Mouse (Mus musculus): ENCODE results near the gene Thra.
"Not testable (repeated sequence)": the region's sequence is repeated elsewhere in the genome, so short reads cannot be mapped to it uniquely, and the experiment has no call there.

Gene Thra

DNA sequence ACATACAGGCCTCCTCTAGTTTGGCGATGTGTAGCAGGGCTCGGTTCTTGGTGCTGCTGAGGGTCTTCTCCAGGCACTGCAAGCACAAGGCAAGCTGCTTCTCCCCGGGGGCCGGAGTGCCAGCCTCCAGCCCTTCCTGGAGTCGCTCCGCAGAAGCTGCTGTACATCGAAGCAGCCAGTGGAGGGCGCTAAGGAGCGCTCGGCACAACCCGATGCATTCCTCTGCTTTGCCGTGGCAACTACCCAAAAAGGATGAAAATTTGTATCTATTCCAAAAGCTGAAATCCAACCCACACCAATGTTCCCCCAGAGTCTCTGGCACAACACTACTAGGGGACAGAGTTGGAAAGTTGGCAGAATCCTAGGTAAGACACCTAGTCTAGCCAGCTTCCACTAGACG lies 22.5 kb upstream of the Thra start:
- no peak for DNase-seq (ENCODE audit: low read depth, low spot score)

DNA sequence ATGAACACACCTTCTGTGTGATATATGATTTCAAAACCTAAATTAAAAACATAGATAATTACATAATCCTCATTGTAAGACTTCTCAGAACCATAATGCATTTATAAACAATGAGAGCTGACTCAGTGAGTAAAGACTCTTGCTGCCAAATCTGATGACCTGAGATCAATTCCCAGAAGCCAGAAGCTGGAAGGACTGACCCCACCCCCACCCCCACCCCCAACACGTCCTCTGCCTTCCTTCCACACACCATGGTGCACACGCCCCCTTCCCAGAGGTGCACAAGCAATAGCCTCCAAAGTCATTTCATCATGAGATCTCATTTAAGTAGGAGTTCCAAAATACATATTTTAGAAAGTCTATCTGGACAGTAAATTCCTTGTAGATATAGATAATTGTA lies 19.7 kb upstream of the Thra start:
- DNase-seq (ENCODE audit: low read depth, low spot score) = no peak

DNA sequence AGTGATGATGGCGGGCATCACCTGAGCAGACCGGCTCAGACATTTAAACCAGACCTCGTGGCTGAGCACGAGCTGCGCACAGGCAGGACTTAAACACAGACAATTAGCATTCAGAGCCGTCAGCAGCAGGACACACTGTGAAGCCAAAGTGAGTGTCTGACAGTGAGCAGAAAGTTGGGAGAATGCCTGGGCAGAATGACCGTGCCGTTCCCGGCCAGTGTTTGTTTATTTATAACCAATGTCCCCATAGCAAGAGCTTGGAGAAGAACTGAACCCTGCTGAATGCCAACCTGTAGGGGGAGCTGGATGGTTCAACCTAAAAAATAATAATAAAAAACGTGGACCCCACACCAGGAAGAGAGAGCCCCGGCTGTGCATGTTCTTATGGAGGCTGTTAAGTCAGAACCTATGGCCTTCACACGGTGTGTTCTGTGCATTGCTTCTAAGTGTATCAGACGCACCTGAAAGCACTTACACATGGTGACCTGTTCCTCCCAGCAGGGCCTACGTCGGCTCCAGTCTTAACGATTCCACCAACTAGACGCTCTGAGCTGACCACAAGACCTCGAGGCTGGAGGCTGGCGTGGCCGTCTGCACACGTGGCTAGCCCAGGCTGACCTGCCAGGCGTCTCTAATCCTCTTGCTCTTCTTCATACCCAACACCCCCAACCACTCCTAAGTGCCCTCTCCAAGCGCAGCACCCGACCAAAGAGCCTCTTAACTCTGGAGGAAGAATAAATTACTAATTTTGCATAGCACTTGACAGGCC lies 18.8 kb upstream of the Thra start:
- DNase-seq (ENCODE audit: low read depth, low spot score) = peak; percentile 53

DNA sequence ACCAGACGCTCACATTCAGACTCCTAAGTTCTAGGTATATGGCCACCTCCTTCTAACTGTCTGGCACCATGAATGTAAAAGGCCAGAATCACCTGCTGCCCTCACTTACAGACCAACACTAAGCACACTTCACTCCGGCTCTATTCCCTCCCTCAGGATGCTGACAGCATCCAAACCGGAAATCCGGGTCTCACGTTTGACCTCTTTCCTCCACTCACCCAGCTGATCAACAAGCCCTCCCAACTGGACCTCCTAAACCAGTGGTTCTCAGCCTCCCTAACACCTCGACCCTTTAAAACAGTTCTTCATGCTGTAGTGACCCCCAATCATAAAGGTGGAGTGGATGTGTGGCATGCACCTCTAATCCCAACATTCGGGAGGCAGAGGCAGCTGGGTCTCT lies 17.3 kb upstream of the Thra start:
- no peak for DNase-seq (ENCODE audit: low read depth, low spot score)

DNA sequence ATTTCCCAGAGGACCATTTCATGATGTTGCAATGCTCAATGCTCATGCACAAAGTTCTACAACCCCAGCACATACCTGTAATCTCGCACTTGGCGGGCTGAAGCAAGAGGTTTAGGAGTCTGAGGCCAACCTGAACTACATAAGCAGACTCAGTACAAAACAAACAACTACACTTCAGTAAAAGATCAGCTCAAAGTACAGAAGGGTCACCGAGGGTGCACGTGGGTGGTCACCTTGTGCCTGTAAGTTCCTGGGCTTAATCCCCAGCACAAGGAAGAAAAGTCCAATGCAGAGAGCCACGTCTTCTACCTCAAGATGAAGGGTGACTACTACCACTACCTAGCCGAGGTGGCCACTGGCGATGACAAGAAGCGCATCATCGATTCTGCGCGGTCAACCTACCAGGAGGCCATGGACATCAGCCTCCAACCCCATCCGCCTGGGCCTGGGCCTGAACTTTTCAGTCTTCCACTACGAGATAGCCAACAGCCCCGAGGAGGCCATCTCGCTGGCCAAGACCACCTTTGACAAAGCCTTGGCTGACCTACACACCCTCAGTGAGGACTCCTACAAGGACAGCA lies 14.4 kb upstream of the Thra start:
- DNase-seq (ENCODE audit: low read depth, low spot score) = no peak

DNA sequence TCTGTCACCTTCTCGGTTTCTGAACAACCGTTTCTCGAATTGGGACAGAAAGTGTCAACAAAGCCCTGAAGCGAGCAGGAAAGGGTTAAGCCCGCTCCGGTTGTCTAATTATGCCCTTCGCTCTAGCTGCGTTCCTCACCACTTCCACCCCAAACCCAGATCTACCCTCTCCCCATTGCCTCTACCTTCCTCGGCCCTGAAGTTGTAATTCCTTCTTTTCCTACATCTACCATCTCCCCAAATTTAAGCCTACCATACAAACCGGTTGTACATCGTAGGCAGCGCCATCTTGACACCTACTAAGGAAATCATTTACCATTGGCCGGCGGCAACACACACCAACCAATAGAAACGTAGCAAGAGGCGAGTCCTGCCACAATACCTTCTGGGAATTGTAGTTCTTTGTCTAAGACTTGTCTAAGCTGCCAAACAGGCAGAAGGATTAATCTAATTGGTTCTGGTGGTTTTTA lies 11.3 kb upstream of the Thra start, which contains the start of gene Med24:
TSS of gene Med24 (minus strand) at position 317 of the 470 bp plus-strand sequence.
- peak; percentile 88 for DNase-seq (ENCODE audit: low read depth, low spot score)

DNA sequence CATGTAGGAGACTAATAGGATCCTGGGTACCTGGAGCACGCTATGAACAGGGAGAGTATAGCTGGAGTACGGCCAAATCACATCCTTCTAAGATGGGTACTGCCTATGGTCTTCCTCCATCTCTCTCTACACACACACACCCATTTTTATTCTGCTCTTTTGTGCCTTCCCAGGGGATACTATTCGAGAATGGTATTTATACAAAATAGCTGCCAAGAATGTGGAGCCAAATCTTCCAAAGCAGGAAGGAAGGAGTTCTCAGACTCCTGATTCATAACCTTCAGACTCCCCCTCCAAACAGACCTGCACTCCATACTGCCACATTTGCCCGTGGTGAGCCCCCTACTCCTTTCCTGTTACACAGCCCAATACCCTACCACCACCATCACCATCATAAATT lies 9.7 kb upstream of the Thra start:
- DNase-seq (ENCODE audit: low read depth, low spot score) = no peak

DNA sequence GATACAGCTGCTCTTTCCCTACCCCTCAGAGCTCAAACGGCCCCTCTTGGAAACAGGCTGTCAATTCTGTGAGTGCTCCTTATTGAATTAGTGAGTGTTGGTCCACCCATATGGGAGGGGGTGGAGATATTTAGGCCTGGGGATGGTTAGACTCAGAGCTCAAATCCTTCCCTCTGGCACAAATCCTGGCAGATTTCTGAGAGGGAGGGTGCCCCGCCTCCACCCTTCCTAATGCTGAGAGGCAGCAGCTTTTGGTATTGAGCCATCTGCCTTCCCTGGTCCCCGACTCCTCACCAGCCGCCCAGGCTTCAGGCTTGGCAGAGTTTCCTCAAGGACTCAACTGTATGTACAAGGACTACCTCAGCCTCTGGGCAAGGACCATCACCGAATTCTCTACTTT lies 9.3 kb upstream of the Thra start:
- DNase-seq (ENCODE audit: low read depth, low spot score) = no peak

DNA sequence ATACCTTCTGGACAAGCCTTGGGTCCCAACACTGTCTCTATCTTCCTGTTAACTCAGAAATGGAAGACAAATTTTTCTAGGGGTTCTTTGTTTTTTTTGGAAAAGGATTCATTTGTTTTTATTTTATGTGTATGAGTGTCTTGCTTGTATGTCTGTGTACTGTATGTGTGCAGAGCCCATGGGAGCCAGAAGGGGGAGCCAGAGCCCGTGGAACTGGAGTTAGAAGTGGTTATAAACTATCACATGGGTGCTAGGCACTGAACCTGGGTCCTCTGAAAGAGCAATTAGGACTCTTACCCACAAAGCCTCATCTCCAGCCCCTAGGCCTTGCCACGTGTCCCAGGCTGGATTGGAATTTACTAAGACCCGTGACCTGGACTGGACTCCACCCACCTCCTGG lies 6.4 kb upstream of the Thra start:
- DNase-seq (ENCODE audit: low read depth, low spot score) = no peak

DNA sequence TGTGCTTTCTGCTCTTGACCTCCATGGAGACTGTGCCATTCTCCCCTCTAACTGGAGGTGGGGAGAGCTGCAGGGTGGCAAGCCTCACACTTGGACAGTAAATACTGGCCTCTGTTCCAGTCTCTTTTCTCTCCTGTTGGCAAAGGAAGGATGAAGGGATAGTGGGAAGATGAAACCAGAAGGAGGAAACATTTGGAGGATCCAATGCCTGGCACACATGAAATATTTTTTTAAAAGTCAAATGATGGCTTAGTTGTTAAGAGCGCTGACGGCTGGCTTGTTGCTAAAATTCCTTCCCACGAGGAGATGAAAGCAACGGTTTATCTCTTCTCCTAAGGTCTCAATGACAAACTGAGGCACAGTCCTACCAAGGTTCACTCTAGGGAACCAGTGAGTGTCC lies 5.3 kb upstream of the Thra start:
- DNase-seq (ENCODE audit: low read depth, low spot score) = no peak

DNA sequence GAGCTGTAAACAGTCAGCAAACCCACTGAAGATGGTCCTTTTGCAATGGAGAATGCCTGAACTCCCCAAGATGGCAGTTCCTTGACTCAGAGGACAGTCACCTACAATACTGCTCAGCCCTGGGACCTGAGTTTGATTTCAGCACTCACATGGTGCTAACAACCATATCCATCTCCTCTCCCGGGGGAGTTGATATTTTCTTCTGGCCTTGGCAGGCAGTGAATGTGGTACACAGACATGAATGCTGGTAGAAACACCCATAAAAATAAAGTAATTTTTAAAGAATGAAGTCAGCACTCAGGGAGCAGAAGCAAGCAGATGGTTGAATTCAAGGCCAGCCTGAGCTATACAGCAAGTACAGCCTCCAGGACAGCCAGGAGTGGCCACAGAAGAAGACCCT lies 4.3 kb upstream of the Thra start:
- no peak for DNase-seq (ENCODE audit: low read depth, low spot score)

DNA sequence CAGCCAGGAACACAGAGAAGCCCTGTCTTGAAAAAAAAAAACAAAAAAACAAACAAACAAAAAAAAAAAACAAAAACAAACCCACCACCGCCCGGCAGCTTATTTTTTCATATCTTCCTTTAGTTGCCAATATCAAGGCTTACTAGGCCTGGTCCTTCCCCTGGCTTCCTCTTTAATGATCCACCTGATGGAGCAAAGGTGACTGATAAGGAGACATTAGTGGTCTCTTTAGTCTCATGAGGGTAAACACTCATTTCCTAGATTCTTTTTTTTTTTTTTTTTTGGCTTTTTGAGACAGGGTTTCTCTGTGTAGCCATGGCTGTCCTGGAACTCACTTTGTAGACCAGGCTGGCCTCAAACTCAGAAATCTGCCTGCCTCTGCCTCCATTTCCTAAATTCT lies 3.2 kb upstream of the Thra start:
- DNase-seq (ENCODE audit: low read depth, low spot score) = not testable (repeated sequence)

DNA sequence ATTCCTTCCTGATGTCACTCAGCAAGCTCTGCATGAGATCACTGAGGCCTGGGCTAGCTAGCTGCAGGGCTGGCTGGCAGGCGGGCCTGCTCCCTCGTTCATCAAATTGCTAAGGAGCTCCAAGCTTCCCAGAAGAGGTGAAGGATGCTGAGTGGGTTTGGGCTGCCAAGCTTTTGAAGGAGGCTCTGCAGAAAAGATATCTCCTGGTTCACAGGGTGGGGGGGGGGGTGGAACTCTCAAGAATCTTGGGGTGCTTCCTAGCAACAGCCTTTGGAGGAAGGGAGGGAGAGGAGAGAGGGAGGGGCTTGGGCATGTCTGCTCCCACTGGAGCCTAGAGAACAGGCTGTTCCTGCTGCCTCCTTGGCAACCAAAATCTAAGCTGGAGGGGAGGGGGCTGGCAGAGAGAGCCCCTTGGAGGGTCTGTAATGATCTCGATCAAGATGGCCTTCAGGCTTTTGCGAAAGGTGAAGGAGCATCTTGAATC lies 2.0 kb upstream of the Thra start:
- DNase-seq (ENCODE audit: low read depth, low spot score) = no peak

DNA sequence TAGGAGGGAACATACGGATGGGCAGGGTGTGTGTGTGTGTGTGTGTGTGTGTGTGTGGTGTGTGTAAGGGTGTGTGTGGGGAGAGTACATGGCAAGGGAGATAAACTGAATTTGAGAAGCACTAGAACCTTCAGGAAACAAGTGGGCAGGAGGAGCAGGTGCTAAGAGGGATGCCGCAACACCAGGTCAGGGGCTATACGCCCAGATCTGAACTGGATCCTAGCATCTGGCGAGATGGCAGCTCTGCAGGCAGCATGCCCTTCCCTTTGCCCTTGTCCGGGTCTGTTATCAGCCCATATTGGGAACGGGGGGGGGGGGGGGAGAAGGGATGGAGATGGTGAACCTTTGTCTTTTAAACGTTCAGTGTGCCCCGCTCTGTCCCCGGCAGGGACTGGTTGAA lies 1.5 kb upstream of the Thra start:
- DNase-seq (ENCODE audit: low read depth, low spot score) = no peak

DNA sequence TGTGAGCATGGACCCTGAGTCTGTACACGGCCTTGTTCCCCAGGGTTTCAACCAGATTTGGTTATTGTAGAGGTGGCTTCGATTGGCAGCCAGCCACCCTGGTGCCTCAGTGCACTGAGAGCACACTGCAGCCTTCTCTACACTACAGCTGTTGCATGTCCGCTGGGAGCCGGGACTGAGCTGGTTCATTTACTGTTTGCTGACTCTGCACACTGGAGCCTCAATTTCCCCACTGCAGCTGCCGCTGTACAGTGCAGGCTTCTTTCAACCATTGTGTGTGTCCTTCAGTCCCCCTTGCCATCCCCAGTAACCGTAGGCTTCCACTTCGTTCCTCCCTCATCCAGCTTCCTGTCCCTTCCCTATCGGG lies 429 bp upstream of the Thra start:
- no peak for DNase-seq (ENCODE audit: low read depth, low spot score)

DNA sequence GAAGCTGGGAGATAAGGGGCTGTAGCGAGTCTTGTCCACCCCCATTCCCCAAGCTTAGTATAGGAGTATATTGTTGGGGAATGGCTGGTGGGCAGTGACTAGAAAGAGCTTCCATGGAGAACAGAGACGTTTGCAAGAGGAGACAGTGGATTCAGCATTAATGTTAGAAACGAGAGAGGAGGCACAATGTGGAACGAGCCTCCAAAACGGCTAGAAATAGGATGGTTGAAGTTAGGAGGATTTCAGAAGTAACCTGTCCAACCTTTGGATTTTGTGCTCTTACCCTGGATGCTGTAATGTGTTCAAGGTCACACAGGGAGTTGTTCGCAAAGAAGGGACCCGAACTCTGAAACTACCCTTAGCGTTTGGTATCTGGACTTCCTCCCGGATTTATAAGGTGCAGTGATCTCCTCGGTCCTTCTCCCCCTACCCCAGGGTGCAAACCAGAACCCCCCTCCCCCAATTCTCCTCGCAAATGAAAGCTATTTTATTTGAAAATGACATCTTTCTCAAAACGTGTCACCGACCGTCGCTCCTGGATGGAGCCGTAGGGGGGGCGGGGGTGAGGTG lies 698 bp downstream of the Thra start:
- DNase-seq (ENCODE audit: low read depth, low spot score) = no peak

DNA sequence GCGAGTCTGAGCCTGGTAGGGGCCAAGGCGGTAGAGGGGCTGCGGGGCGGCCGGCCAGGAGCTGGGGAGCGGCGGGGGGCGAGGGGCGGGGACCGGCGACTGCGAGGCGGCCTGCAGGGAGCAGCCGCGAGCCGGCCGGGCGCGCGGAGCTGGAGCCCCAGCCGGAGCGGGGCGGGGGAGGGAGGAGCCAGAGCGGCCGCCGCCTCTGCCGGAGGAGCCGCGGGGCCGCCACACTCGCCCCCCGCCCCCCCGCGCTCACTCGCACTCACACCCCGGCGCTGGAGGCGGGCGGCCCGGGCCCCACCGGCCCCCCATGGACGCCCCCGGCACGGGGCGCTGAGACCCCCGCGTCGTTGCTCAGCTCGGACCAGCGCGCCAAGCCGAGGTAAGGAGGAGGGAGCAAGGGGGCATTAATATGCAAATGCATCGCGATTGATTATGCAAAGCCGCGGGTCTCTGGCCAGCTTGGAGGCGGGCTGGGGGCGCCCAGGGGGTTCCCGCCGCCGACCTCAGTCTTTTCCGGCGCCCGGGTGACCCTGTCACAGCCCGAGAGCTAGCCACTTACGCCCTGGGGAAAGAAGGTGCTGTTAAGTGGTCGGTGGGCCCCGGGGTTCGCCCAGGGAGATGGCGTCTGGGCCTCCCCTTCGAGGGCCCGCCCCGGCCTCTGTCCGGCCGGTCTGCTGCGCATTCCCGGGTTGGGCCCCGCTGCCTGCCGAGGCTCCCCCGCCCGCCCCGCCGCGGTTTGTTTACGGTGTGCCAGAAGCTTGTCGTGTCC lies 1.4 kb downstream of the Thra start:
- DNase-seq (ENCODE audit: low read depth, low spot score) = no peak

DNA sequence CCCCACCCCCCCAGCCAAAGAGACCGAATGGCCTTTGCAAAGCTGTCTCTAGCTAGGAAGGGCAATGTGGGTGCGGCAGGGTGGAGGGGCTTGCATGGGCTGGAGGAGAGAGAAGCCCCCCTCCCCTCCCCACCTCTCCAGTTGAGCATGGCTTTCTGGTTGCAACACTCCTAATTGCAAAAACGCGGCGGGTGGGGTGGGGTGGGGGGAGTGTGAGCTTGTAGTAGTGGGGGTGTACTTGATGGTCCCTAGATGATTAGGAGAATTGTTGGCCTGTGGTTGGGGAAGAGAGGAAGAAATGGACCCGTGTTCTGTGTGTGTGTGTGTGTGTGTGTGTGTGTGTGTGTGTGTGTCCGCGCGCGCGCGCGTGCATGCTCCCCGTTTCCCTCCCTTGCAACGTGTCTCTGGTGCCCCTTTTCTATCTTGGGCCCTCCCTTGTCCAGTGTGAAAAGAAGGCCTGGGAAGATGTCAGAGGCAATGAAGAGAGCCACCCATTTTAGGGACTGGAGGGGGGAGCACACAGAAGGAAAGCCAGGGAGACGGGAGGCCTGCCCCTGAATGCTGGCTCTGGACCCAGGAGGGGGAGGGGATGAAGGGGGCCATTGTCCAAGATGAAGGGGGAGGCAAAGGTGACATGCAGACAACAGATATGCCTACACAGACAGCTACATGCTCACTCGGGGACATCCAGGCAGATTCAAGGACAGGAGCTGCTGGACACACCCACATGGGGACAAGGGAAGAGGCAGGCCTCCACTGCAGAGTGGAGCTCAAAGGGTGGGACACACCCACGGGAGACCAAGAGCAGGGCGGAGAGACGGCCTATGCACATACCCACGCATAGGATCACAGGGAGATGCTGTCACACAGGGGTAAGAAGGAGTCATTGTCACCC lies 2.2 kb downstream of the Thra start:
- no peak for DNase-seq (ENCODE audit: low read depth, low spot score)

DNA sequence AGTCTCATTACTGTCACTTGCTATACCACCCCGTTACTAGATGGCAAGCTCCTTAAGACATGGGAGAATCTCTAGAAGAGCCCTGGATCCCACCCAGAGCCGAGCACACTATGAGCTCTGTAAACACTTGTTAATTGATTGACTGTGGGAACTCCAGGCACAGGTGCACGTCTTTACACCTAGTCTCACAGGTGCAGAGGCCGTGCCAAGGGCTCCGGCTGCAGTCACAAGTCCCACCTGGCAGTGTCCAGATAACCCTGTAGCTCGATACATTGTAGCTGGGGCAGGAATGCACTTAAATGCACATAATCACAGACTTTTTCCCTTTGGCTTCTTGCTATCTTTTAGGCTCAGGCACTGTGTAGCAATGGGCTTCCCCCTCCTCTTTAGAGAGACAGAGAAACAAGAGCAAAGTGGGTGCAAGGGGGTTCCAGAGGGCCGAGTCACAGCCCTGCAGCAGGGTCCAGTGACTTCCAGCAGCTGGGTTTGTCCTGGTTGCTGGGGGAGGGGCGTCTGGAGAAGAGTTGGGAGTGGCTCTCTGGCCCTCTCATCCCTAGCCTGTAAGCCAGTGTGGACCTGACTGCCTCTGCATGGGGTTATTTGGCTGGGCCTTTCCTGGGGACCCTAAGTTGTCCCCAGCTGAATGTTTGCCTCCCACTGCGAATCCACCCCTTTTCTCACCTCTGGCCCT lies 3.4 kb downstream of the Thra start:
- no peak for DNase-seq (ENCODE audit: low read depth, low spot score)

DNA sequence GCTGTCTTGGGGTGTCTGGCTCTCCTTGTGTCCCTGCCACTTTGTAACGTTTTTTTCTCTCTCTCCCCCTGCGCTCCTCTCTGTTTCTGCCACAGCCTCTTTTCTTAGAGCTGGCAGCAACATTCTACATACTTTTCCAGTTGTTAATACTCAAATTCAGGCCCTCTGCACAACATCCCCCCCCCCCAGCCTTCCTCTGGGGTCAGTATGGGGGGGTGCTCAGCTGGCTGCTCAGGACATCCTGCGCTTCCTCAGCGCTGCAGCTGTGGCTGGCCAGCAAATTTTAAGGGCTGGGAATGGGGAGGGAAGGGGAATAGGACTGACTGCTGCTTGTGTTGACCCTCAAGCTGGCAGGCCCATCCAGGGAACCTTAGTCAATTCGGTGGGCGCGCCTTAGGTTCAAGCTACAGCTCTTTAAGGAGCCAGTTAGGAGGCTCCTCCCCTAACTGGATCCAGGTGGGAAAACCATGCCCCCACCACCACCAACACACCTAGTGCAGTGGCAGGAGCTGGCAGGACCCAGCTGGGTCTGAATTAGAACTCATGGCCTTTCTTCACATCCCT lies 4.1 kb downstream of the Thra start:
- no peak for DNase-seq (ENCODE audit: low read depth, low spot score)

Measured in forelimb bud, embryonic 11.5 days (tissue).